ENCODE assay signal across 24 mouse cellular contexts in genomic region chr16:87736106-87736505, GRCm38 (mm10). TPM values are rescaled to one million over a fixed set of nuclear protein-coding genes. Genes with fewer than 3 reads are reported as not detected.
DNase-seq lines count a peak whose midpoint lies in the region; ATAC-seq and TF ChIP-seq lines count a peak whose summit lies in the region.
"Had no signal": no experiment of that assay in that cellular context is flagged by ENCODE, and none has a peak within 500 bp of the region (broad histone marks: within the 10 kb centered on the region; RNA-seq: fewer than 3 reads in every experiment).

No protein-coding gene starts in this region.

- H3K27me3 ChIP-seq in forebrain, embryonic 13.5 days, result no peaks in the 10 kb centered on the region
- no peaks in the 10 kb centered on the region for H3K27me3 ChIP-seq in forebrain, embryonic 15.5 days
- H3K27me3 ChIP-seq in midbrain, embryonic 11.5 days (ENCODE audit: control insufficient read depth, insufficient read depth, low read length), result no peaks in the 10 kb centered on the region
- H3K27me3 ChIP-seq in midbrain, postnatal 0 days (ENCODE audit: insufficient read depth, low read length), result no peaks in the 10 kb centered on the region
- no peaks in the 10 kb centered on the region for H3K27me3 ChIP-seq in liver, postnatal 0 days (ENCODE audit: insufficient read depth, low read length)
- H3K27me3 ChIP-seq: embryonic facial prominence, embryonic 13.5 days; limb, embryonic 12.5 days; liver, embryonic 15.5 days; midbrain, embryonic 12.5 days; Patski had no signal

- no peak for TF ChIP-seq CTCF in midbrain, postnatal 0 days (IDR thresholded peaks at IDR 0.05)
- no peak for TF ChIP-seq CTCF in liver, postnatal 0 days (IDR thresholded peaks at IDR 0.05; ENCODE audit: low read depth)

- H3K4me2 ChIP-seq in forebrain, embryonic 13.5 days, result no peak overlapping the region
- H3K4me2 ChIP-seq in forebrain, embryonic 15.5 days (replicated peaks), result no peak overlapping the region
- H3K4me2 ChIP-seq in midbrain, embryonic 11.5 days, result no peak overlapping the region
- H3K4me2 ChIP-seq in midbrain, postnatal 0 days (ENCODE audit: low read depth, low read length, poor library complexity, severe bottlenecking), result no peak overlapping the region
- no peak overlapping the region for H3K4me2 ChIP-seq in liver, postnatal 0 days (ENCODE audit: low read depth, low read length)
- H3K4me2 ChIP-seq: embryonic facial prominence, embryonic 13.5 days; limb, embryonic 12.5 days; liver, embryonic 15.5 days; midbrain, embryonic 12.5 days had no signal

- peak; percentile 23 to 32 for DNase-seq in kidney, postnatal 25 days
- DNase-seq in kidney, adult 11 months, result no peak
- DNase-seq in midbrain, embryonic 11.5 days (ENCODE audit: low spot score, missing footprints), result no peak
- no peak for DNase-seq in midbrain, postnatal 0 days (ENCODE audit: low spot score)
- peak; percentile 43 for DNase-seq in ZHBTc4 (ENCODE audit: low read depth, low spot score)
- DNase-seq in liver, postnatal 0 days, result no peak
- DNase-seq: adrenal gland, postnatal 14 days; cerebellum, adult 11 months; cerebellum, adult 9-11 months; gastrocnemius, adult 2 months; gastrocnemius, postnatal 36 days; heart, adult 2 months; kidney, adult 9 months; kidney, postnatal 10 days; layer of hippocampus, adult 9-11 months; lung, postnatal 14 days; spleen, adult 18-20 months had no signal

- 78% methylated on average over 11 of the region's 11 CpGs for WGBS in forebrain, embryonic 13.5 days
- WGBS in forebrain, embryonic 15.5 days, result 69% methylated on average over 11 of the region's 11 CpGs
- WGBS in midbrain, embryonic 11.5 days, result 93% methylated on average over 11 of the region's 11 CpGs
- 86% methylated on average over 11 of the region's 11 CpGs for WGBS in midbrain, postnatal 0 days
- WGBS in liver, postnatal 0 days (ENCODE audit: insufficient replicate concordance), result 84% methylated on average over 11 of the region's 11 CpGs

- no peak overlapping the region for H3K4me3 ChIP-seq in forebrain, embryonic 13.5 days
- H3K4me3 ChIP-seq in forebrain, embryonic 15.5 days, result no peak overlapping the region
- no peak overlapping the region for H3K4me3 ChIP-seq in midbrain, embryonic 11.5 days (ENCODE audit: low read depth, low read length)
- no peak overlapping the region for H3K4me3 ChIP-seq in midbrain, postnatal 0 days (ENCODE audit: low read depth, low read length)
- H3K4me3 ChIP-seq in liver, postnatal 0 days (ENCODE audit: low read depth, low read length), result no peak overlapping the region
- H3K4me3 ChIP-seq: embryonic facial prominence, embryonic 13.5 days; gastrocnemius, adult 2 months; heart, adult 2 months; limb, embryonic 12.5 days; liver, embryonic 15.5 days; midbrain, embryonic 12.5 days had no signal

- no peak overlapping the region for H3K9ac ChIP-seq in forebrain, embryonic 13.5 days
- no peak overlapping the region for H3K9ac ChIP-seq in forebrain, embryonic 15.5 days (replicated peaks)
- no peak overlapping the region for H3K9ac ChIP-seq in midbrain, embryonic 11.5 days (ENCODE audit: low read length)
- H3K9ac ChIP-seq in midbrain, postnatal 0 days (replicated peaks; ENCODE audit: low read length, poor library complexity, severe bottlenecking), result no peak overlapping the region
- no peak overlapping the region for H3K9ac ChIP-seq in liver, postnatal 0 days (replicated peaks)
- H3K9ac ChIP-seq: embryonic facial prominence, embryonic 13.5 days; limb, embryonic 12.5 days; liver, embryonic 15.5 days; midbrain, embryonic 12.5 days had no signal

- ATAC-seq in forebrain, embryonic 13.5 days, result peak; percentile 31; the same call in 1 of the 2 replicates
- ATAC-seq in forebrain, embryonic 15.5 days (replicated peaks), result no peak
- ATAC-seq in midbrain, embryonic 11.5 days (ENCODE audit: low FRiP score), result 0 out of 2 replicates have a peak, but pooled peaks have one; percentile 8
- ATAC-seq in midbrain, postnatal 0 days (ENCODE audit: low FRiP score), result no peak
- ATAC-seq in liver, postnatal 0 days, result no peak
- ATAC-seq: Patski had no signal

- H3K4me1 ChIP-seq in forebrain, embryonic 13.5 days, result no peaks in the 10 kb centered on the region
- no peaks in the 10 kb centered on the region for H3K4me1 ChIP-seq in forebrain, embryonic 15.5 days
- no peaks in the 10 kb centered on the region for H3K4me1 ChIP-seq in midbrain, embryonic 11.5 days (ENCODE audit: control insufficient read depth, insufficient read depth, low read length)
- no peaks in the 10 kb centered on the region for H3K4me1 ChIP-seq in midbrain, postnatal 0 days (ENCODE audit: insufficient read depth, low read length)
- H3K4me1 ChIP-seq in liver, postnatal 0 days (ENCODE audit: insufficient read depth), result no peaks in the 10 kb centered on the region; the same call in 1 of the 2 replicates
- H3K4me1 ChIP-seq: limb, embryonic 12.5 days; midbrain, embryonic 12.5 days had no signal

- H3K36me3 ChIP-seq in forebrain, embryonic 13.5 days (ENCODE audit: poor library complexity, severe bottlenecking), result peaks cover 13% of the 10 kb centered on the region
- peaks cover 5% of the 10 kb centered on the region; the same call in 1 of the 2 replicates for H3K36me3 ChIP-seq in forebrain, embryonic 15.5 days
- H3K36me3 ChIP-seq in midbrain, embryonic 11.5 days (ENCODE audit: control insufficient read depth, insufficient read depth, low read length), result no peaks in the 10 kb centered on the region
- H3K36me3 ChIP-seq in midbrain, postnatal 0 days (ENCODE audit: insufficient read depth, low read length), result no peaks in the 10 kb centered on the region; the same call in 1 of the 2 replicates
- peaks cover 4% of the 10 kb centered on the region for H3K36me3 ChIP-seq in liver, postnatal 0 days (replicated peaks; ENCODE audit: insufficient read depth, low read length)

- no peaks in the 10 kb centered on the region for H3K9me3 ChIP-seq in forebrain, embryonic 13.5 days (replicated peaks)
- H3K9me3 ChIP-seq in forebrain, embryonic 15.5 days, result no peaks in the 10 kb centered on the region
- H3K9me3 ChIP-seq in midbrain, embryonic 11.5 days (ENCODE audit: control insufficient read depth, low read length), result no peaks in the 10 kb centered on the region
- H3K9me3 ChIP-seq in midbrain, postnatal 0 days (ENCODE audit: low read length), result no peaks in the 10 kb centered on the region
- no peaks in the 10 kb centered on the region for H3K9me3 ChIP-seq in liver, postnatal 0 days (ENCODE audit: low read length)
- H3K9me3 ChIP-seq: embryonic facial prominence, embryonic 13.5 days; limb, embryonic 12.5 days; liver, embryonic 15.5 days; midbrain, embryonic 12.5 days had no signal

- no peak overlapping the region for H3K27ac ChIP-seq in forebrain, embryonic 13.5 days
- H3K27ac ChIP-seq in forebrain, embryonic 15.5 days (replicated peaks), result no peak overlapping the region
- H3K27ac ChIP-seq in midbrain, embryonic 11.5 days (ENCODE audit: low read depth, low read length), result no peak overlapping the region
- no peak overlapping the region for H3K27ac ChIP-seq in midbrain, postnatal 0 days (ENCODE audit: low read depth, low read length)
- H3K27ac ChIP-seq in liver, postnatal 0 days (ENCODE audit: low read depth), result no peak overlapping the region
- H3K27ac ChIP-seq: embryonic facial prominence, embryonic 13.5 days; gastrocnemius, adult 2 months; heart, adult 2 months; limb, embryonic 12.5 days; liver, embryonic 15.5 days; midbrain, embryonic 12.5 days had no signal

- TF ChIP-seq EP300 in liver, postnatal 0 days (IDR thresholded peaks at IDR 0.05; ENCODE audit: low read depth), result no peak

RNA-seq across cellular contexts. Expression of gene Bach1, which starts 37.4 kb away (rescaled TPM):
- polyA plus RNA-seq in forebrain, embryonic 13.5 days (2015; fragmentation: Nextera tagmentation; extraction: Ambion mirVana), result 20.7 and 22.5 TPM in 2 replicates
- 22.0 and 23.8 TPM in 2 replicates for polyA plus RNA-seq in forebrain, embryonic 15.5 days (2015; fragmentation: Nextera tagmentation; extraction: Ambion mirVana)
- 19.2 and 19.3 TPM in 2 replicates for polyA plus RNA-seq in midbrain, embryonic 11.5 days (2014; fragmentation: Nextera tagmentation; extraction: Ambion mirVana)
- 32.9 and 44.0 TPM in 2 replicates for total RNA-seq in midbrain, postnatal 0 days (2014; rRNA removed)
- 9.4 and 10.3 TPM in 2 replicates for polyA plus RNA-seq in midbrain, postnatal 0 days (2015; fragmentation: Nextera tagmentation; extraction: Ambion mirVana)
- 5.4 and 5.9 TPM in 2 replicates for polyA plus RNA-seq in liver, postnatal 0 days (2015; fragmentation: Nextera tagmentation; extraction: Ambion mirVana)

Comparison
In these comparisons a context has a peak if more than half of its experiments do, and no peak if none do; other contexts are left out.
1. ATAC-seq: peak in forebrain, embryonic 13.5 days (single experiment) and midbrain, embryonic 11.5 days (single experiment); none in forebrain, embryonic 15.5 days (single experiment), midbrain, postnatal 0 days (single experiment) and liver, postnatal 0 days (single experiment).
2. DNase-seq: peak in kidney, postnatal 25 days (2 of 2) and ZHBTc4 (single experiment); none in kidney, adult 11 months (single experiment), midbrain, embryonic 11.5 days (single experiment), midbrain, postnatal 0 days (single experiment) and liver, postnatal 0 days (single experiment).